Mouse (Mus musculus): ENCODE results near the gene Hsph1. TPM values are rescaled to one million over a fixed set of nuclear protein-coding genes. Genes with fewer than 3 reads are reported as not detected.

Gene Hsph1
- polyA plus RNA-seq, 1 experiment from 2014 or later, result 200 TPM

DNA sequence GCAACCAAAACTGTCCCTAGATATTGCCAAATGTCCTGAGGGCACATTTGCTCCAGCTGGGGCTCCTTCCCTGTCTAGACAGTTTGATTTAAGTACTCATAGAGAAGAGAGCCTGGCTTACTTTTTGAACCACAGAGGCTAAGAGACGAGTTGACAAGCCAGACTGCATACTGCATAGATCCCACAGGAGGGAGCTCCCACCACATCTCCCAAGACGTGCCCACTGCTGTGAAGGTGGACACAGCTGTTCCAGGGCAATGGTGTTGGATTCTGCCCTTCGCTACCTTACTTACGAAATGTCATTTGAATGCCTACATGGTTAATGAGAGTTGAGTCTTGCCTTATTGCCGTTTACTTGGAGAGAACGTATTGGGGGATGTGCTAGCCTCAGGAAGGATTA is 6.2 kb upstream of the Hsph1 start:
- no peaks in the 10 kb centered on the region for H3K27me3 ChIP-seq
- CTCF ChIA-PET, result no interaction called here
- DNase-seq (ENCODE audit: low read depth, low spot score) (no peak), ATAC-seq (peak; percentile 73)
- in situ Hi-C loops (cut with MboI; ENCODE audit: low pct_unique_long_range_greater_than_20kb), result no loop called here
- POLR2A ChIA-PET, result no interaction called here
- no peak for TF ChIP-seq CTCF (IDR thresholded peaks at IDR 0.05)

DNA sequence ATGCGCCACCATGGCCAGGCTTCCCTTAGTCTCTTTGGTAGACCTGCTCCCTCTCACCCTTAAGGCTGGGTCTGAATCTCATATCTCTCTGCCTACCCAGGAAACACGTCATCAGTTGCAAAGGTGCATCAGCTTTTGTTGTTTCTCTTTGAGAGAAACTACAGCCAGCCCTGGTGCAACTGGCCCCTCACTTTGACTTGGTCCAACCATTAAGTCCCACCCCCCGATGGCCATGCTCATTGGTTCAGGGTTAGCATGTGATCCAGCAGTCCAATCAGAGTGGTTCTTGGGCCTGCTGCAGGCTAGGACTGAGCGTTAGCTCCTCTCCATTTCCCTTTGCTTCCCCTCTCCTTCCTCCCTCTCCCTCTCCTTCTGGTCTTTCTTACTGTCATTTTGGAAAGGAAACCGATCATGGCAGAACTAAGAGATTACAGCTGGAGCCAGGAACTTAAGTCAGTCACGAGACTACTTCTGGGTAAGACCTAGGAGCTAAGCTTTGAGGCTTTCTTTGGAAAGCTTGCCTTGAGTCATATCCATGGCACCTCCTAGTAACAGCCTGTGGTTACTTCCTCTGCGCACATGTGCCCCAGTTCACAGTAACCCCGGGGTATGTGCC is 5.2 kb upstream of the Hsph1 start:
- no peak for DNase-seq (ENCODE audit: low read depth, low spot score)
- no peak for ATAC-seq
- POLR2A ChIA-PET, result no interaction called here
- H3K27me3 ChIP-seq, result no peaks in the 10 kb centered on the region
- TF ChIP-seq CTCF (IDR thresholded peaks at IDR 0.05), result no peak
- in situ Hi-C loops (cut with MboI; ENCODE audit: low pct_unique_long_range_greater_than_20kb), result no loop called here
- CTCF ChIA-PET, result interaction anchor here (1.0 to 1.3 kb wide), 2 partner anchors 14 to 33 kb away, joined by 3 read pairs; no protein-coding TSS in a partner anchor

DNA sequence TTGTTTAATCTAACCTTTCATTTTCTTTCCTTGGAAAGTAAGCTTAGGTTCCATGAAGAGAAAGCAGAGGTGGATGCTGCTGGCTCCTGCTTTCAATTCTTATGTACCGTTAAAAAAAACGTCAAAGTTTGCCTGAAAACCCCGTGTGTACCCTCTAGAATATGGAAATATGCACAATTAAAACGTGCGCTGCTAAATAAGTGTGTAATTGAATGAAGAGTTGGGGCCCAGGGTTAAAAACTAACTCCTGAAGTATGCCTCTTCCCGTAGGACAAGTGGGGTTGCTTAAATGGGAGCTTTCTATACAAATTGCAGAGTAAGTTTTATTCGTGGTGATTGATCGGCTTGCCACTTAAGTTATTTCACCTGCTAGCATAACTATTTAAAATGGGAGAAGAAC is 1.1 kb upstream of the Hsph1 start:
- POLR2A ChIA-PET, result interaction anchor here (0.9 kb wide), 1 partner anchor 127 kb away, joined by 6 read pairs; no protein-coding TSS in a partner anchor
- no peak for ATAC-seq

DNA sequence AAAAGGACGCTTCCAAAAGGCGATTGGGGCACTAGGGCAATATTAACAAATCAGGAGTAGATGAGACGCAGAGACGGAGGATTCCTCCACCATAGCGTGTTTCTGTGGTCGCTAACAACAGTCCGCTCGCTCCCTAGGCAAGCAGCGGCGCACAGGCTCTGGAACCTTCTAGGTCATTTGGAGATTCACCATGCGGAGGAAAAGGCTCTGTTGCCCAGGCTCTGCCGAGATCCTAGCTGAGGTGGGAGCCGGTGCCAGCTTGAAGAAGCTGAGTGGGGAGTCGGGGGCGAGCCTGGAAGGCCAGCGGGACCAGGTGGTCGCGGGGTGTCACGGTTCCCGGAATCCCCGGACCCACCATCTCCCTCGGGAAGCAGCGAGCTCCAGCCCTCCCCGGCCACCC is 620 bp downstream of the Hsph1 start:
- TF ChIP-seq CTCF (IDR thresholded peaks at IDR 0.05), result no peak
- H3K27me3 ChIP-seq, result no peaks in the 10 kb centered on the region
- ChIA-PET CTCF (interaction anchor here (1.0 to 1.6 kb wide), 4 partner anchors 8 to 111 kb away, joined by 3 to 5 read pairs (median 4); partner anchors contain the start of gene B3glct), POLR2A (interaction anchor here (0.9 to 2.3 kb wide), 6 partner anchors 12 to 109 kb away, joined by 3 to 10 read pairs (median 6); partner anchors contain the start of gene Wdr95)
- DNase-seq (ENCODE audit: low read depth, low spot score) (no peak), ATAC-seq (peak; percentile 10)
- in situ Hi-C loops (cut with MboI; ENCODE audit: low pct_unique_long_range_greater_than_20kb), result no loop called here

More for the DNA sequence above, 1.1 kb upstream of the Hsph1 start:
- no peak for DNase-seq (ENCODE audit: low read depth, low spot score)
- CTCF ChIA-PET, result interaction anchor here (1.2 to 1.5 kb wide), 2 partner anchors 49 to 113 kb away, joined by 3 read pairs; no protein-coding TSS in a partner anchor
- TF ChIP-seq CTCF (IDR thresholded peaks at IDR 0.05), result no peak
- in situ Hi-C loops (cut with MboI; ENCODE audit: low pct_unique_long_range_greater_than_20kb), result no loop called here
- no peaks in the 10 kb centered on the region for H3K27me3 ChIP-seq

- ATAC-seq (no peak), DNase-seq (ENCODE audit: low read depth, low spot score) (no peak)
- H3K27me3 ChIP-seq, result no peaks in the 10 kb centered on the region
- ChIA-PET POLR2A (interaction anchor here (0.5 to 2.3 kb wide), 6 partner anchors 11 to 1139 kb away, joined by 3 to 10 read pairs (median 6); no protein-coding TSS in a partner anchor), CTCF (interaction anchor here (0.7 to 1.6 kb wide), 5 partner anchors 9 to 110 kb away, joined by 3 to 5 read pairs (median 3); partner anchors contain the start of gene B3glct)
- no peak for TF ChIP-seq CTCF (IDR thresholded peaks at IDR 0.05)
- in situ Hi-C loops (cut with MboI; ENCODE audit: low pct_unique_long_range_greater_than_20kb), result no loop called here
These were observed 1.7 kb downstream of the Hsph1 start for GRCm38 (mm10) chr5:149634409-149635035.

DNA sequence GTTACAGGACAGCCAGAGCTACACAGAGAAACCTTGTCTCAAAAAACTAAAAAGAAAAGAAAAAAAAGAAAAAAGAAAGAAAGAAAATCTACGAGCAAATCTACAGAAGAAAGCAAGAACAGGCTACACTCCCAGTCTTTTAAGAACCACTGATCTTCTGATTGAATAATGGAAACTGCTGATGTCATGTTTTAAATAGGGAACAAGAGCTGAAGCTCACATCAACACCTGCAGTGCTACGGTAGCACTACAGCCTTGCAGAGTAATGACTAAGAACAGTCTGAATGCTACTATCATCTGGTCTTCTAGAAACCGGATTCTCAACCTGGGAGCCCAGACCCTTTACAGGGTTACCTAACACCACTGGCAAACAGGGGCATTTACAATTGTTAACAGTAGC is 10.6 kb downstream of the Hsph1 start:
- TF ChIP-seq CTCF (IDR thresholded peaks at IDR 0.05), result no peak
- DNase-seq (ENCODE audit: low read depth, low spot score), result no peak
- no peak for ATAC-seq
- ChIA-PET CTCF (no interaction called here), POLR2A (no interaction called here)
- no peaks in the 10 kb centered on the region for H3K27me3 ChIP-seq
- in situ Hi-C loops (cut with MboI; ENCODE audit: low pct_unique_long_range_greater_than_20kb), result no loop called here

DNA sequence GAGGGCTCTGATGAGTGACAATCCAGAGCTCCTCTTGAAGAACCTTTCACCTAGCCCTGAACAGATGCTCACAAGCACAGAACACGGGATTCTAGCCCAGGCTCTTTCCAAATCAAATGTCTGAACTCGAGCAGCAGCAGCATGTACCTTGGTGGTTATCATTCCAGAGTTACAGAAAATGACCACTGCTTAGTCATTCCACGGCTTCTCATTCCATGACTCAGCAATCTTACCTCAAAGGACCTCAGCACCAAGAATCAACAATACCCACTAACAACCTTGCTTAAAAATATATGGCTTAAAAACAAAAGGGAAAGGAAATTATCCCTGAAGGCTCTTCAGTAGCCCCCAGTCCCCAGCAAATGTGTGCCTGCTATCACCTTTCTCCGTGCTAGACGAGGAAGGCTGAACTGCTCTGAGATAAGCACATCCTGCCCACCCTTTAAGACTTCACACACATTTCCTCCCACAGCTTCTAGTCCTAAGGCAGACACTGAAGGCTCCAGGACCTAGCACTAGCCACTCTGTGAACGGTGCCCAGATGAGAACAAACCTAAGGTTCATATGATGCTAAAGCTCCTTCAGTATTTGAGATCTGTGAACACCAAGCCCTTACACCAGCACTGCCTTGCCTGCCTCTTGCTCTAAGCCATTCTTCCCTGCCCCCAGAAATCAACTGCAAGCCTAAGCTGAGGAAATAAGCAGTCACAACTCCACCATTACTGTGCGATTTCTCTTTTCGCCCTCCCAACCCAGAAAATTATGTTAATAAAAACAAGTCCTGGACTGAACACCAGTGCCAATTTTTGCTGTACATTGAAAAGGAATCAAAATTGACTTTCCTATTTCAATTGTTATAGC is 12.1 kb downstream of the Hsph1 start:
- ChIA-PET POLR2A (interaction anchor here (1.4 to 2.5 kb wide), 2 partner anchors 10 to 11 kb away, joined by 4 to 10 read pairs; partner anchors contain the start of gene Hsph1), CTCF (interaction anchor here (0.7 to 1.5 kb wide), 6 partner anchors 11 to 54 kb away, joined by 3 to 4 read pairs (median 3); partner anchors contain the start of gene B3glct)
- DNase-seq (ENCODE audit: low read depth, low spot score) (no peak), ATAC-seq (peak; percentile 70)
- no peak for TF ChIP-seq CTCF (IDR thresholded peaks at IDR 0.05)
- in situ Hi-C loops (cut with MboI; ENCODE audit: low pct_unique_long_range_greater_than_20kb), result no loop called here
- H3K27me3 ChIP-seq, result no peaks in the 10 kb centered on the region

DNA sequence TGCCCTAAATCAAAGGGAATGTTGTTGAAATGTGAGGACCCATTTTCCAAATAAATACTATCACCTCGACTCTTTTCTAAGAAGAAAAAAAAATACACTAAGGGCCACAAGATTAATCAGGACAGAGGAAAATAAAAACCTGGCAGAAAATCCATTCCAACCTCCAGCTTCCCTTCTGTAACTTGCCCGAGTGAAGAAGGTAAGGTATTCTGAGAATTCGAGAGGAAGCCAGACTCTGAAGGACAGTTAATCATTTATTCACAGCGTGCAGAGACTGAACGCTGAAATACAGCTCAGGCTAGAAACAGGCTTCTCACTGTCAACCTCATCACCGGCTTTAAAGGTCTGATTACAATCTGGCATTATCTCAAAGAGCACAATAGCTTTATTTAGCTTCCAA is 13.5 kb downstream of the Hsph1 start:
- no peaks in the 10 kb centered on the region for H3K27me3 ChIP-seq
- in situ Hi-C loops (cut with MboI; ENCODE audit: low pct_unique_long_range_greater_than_20kb), result no loop called here
- ChIA-PET POLR2A (interaction anchor here (2.5 kb wide), 1 partner anchor 13 kb away, joined by 10 read pairs; the partner anchor contains the start of gene Hsph1), CTCF (interaction anchor here (1.0 to 2.4 kb wide), 7 partner anchors 10 to 97 kb away, joined by 3 to 8 read pairs (median 4); no protein-coding TSS in a partner anchor)
- TF ChIP-seq CTCF (IDR thresholded peaks at IDR 0.05), result no peak
- ATAC-seq, result peak; percentile 66
- DNase-seq (ENCODE audit: low read depth, low spot score), result no peak

DNA sequence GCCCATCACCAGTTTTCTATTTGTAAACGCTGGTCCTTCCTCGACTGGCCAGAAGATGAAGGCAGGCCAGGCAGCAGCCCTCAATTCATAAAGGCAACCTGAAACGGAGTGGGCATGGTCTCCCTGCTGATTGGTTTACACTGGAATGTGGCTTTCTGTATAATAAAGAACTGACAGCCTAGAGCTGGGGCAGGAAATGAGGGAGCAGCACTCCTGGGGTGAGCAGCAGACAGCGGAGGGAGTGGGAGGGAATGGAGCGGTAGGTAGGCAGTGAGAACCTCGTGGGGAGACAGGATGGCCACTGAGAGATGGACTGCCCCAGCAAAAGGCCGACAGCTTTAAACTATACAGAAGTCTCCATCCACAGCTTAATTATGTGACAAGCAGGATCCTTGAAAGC is 14.0 kb downstream of the Hsph1 start:
- ATAC-seq, result peak; percentile 16
- in situ Hi-C loops (cut with MboI; ENCODE audit: low pct_unique_long_range_greater_than_20kb), result no loop called here
- H3K27me3 ChIP-seq, result no peaks in the 10 kb centered on the region
- CTCF ChIA-PET, result interaction anchor here (1.1 to 2.4 kb wide), 6 partner anchors 9 to 97 kb away, joined by 3 to 8 read pairs (median 5); no protein-coding TSS in a partner anchor
- POLR2A ChIA-PET, result interaction anchor here (2.0 kb wide), 1 partner anchor 13 kb away, joined by 7 read pairs; the partner anchor contains the start of gene Hsph1
- no peak for TF ChIP-seq CTCF (IDR thresholded peaks at IDR 0.05)
- no peak for DNase-seq (ENCODE audit: low read depth, low spot score)

Measured in Patski (cell line).